Mouse (Mus musculus) common myeloid progenitor, adult 5-6 weeks (primary cell): ENCODE results near the gene Pdcd6ip. TPM values are rescaled to one million over a fixed set of nuclear protein-coding genes. Genes with fewer than 3 reads are reported as not detected.

Experiments
- ATAC-seq: replicated peaks from 2 replicates; pipeline ENCODE4 v1.8.0; 2016; ENCODE audit warnings: low read depth, mild to moderate bottlenecking, moderate TSS enrichment, inconsistent platforms; ENCODE audit not compliant: poor library complexity, severe bottlenecking
- total RNA-seq: library from RNA; stranded (forward); fragments of 200-1000, 187-1606 nt; gene quantifications from 2 replicates; pipeline ENCODE4 v1.2.3, GENCODE M21; 2017

The Pdcd6ip gene
- total RNA-seq, result 86.0 and 89.7 TPM in 2 replicates

DNA sequence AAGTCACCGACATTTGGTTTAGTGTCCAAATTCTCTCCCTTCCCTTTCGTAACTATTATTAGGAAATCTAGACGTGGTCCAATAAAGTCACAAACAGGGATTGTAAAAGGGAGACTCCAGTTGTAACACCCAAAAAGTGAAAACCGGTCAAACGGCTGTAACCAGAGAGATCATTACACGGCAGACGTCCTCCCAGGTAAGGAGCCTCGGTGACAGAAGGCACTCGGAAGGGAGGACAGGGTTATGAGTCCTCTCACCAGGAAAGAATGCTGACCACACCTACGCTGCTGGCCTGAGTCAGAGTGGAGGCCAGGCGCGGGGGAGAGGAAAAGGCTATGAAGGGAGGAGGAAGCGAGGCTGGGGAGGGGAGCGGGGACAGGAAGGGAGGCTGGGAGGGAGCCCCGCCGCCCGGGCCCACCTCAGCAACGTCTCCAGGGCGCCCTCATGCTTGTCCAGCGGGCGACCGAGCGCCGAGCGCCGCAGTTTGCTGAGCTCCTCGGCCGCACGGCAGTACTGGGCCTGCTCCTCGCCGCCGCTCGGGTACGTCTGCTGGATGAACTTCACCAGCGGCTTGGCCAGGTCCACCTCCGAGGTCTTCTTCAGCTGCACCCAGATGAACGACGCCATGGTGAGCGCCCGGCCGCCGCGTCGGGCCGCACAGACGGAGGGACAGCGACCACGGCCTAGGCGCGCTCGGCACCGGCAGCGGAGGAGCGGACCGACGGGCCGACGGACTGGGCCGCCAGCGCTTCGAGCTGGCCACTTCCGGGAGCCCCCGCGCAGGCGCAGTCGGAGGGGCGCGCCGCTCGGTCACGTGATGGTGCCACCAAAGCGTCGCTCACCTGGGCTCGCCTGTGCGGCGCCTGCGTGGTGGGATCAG, at the start of gene Pdcd6ip:
Pdcd6ip (minus strand) TSS at position 779 of the 880 bp plus-strand sequence.
- ATAC-seq, result peak; percentile 54

- ATAC-seq, result peak; percentile 72
Observed at GRCm38 (mm10) chr9:113755888-113756719, 48.0 kb upstream of the Pdcd6ip start.

GRCm38 (mm10) chr9:113749356-113749755, 41.3 kb upstream of the Pdcd6ip start:
- no peak for ATAC-seq

GRCm38 (mm10) chr9:113743291-113743690, 35.2 kb upstream of the Pdcd6ip start:
- ATAC-seq, result peak; percentile 26; the same call in 1 of the 2 replicates

DNA sequence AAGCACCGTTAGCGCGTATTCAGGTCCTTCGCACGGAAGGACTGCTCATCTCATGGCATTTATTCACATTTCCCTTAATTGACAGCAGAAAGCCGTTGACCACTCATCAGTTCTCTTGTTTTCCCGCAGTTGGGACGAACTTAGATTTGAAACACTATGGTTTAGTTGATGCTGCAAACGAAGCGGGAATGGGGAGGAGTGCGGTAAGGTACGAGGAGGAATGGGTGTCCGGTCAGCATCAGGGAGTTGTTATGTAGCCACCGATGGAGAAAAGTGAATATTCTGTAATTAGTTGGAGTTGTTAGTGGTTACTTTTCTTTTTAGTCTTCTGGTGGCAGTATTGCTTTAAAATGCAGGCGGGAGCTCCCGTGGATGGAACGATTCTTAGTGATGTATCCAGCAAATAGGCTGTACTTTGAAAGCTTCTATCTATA, 34.3 kb upstream of the Pdcd6ip start:
- 0 out of 2 replicates have a peak, but pooled peaks have one; percentile 26 for ATAC-seq

GRCm38 (mm10) chr9:113741637-113742137, 33.6 kb upstream of the Pdcd6ip start:
- ATAC-seq, result peak; percentile 23; the same call in 1 of the 2 replicates

DNA sequence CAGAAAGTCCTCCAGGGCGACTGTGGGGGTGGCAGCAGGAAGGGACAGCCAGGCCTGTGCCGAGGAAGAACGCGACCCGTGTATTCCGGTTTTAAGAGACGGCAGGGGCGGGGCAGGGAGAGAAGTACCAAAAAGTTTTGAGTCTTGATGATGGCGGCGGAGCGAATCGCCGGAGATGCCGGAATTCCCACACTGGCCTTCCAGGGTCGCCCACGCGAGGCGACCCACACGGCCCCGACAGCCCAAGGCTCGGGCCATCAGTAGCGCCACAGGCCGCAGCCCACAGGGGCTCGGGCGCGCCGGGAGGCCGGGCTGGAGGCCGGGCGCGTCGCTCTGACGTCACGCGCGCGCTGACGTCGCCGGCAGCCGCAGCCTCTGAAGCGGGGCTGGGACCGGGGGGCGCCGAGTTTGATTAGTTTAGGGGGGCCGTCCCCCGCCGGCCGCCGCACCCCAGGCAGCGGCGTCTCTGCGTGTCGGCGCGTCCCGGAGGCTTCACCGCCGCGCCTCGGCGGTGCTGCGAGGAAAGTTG, 33.1 kb upstream of the Pdcd6ip start, which contains the start of gene Clasp2:
Clasp2 (plus strand) TSS at position 366 of the 529 bp plus-strand sequence.
- peak; percentile 76 for ATAC-seq

- no peak for ATAC-seq
Observed at GRCm38 (mm10) chr9:113738941-113739340, 30.9 kb upstream of the Pdcd6ip start.

DNA sequence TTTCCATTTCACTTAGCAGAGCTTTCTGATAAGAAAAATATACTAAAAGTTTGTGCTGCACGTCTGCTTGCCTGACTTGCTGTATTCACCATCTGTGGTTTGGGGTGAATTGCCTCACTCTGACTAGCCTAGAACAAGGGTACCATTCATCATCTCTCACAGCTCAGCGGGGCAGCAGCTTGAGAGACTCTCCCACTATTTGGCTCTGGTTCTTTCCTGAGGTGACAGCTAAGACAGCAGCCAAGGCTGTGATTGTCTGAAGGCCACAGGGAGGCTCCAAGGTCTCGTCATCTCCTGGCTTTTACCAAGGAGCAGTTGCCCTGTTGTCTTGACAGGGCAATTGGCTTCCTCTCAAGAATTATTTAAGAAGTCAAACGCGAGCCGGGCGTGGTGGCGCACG, 30.0 kb upstream of the Pdcd6ip start:
- no peak for ATAC-seq

- ATAC-seq, result no peak
Observed at GRCm38 (mm10) chr9:113735920-113736319, 27.9 kb upstream of the Pdcd6ip start.

GRCm38 (mm10) chr9:113731540-113731939, 23.5 kb upstream of the Pdcd6ip start:
- no peak for ATAC-seq

- ATAC-seq, result peak; percentile 52
Observed at GRCm38 (mm10) chr9:113726991-113727680, 19.1 kb upstream of the Pdcd6ip start.

DNA sequence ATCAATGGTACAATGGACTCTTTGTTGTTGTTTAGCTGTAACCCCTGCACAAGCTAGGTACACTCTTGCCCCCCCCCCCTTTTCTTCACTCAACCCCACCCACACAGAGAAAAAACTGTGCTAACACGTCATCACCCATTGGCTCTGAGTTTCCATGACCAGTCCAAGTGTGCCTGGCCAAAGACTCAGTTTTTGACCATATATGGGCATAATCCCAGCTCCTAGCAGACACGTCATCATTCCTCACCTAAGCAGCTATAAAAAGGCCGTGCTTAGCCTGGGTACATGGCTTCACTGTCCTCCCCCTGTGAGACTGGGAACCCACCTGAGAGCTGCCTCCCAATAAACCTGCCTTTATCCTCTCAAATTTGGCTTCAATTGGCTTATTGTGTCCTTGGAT, 18.1 kb upstream of the Pdcd6ip start:
- no peak for ATAC-seq

DNA sequence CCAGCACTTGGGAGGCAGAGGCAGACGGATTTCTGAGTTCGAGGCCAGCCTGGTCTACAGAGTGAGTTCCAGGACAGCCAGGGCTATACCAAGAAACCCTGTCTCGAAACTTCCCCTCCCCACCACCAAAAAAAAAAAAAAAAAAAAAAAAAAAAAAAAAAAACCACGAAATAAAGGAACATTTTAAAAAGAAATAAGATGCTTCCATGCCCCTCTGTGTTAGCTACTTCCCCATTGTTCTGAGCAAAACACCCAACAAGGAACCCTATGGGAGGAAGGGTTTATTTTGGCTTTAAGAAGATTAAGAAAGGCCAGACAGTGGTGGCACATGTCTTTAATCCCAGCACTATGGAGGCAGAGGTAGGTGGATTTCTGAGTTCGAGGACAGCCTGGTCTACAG, 17.6 kb upstream of the Pdcd6ip start:
- peak; percentile 43 for ATAC-seq

- peak; percentile 61 for ATAC-seq
Observed at GRCm38 (mm10) chr9:113724646-113725045, 16.6 kb upstream of the Pdcd6ip start.

- peak; percentile 89 for ATAC-seq
Observed at GRCm38 (mm10) chr9:113719063-113719462, 11.0 kb upstream of the Pdcd6ip start.

GRCm38 (mm10) chr9:113710871-113711270, 2.8 kb upstream of the Pdcd6ip start:
- ATAC-seq, result no peak

GRCm38 (mm10) chr9:113708361-113709280, 562 bp upstream of the Pdcd6ip start:
- ATAC-seq, result peak; percentile 37

GRCm38 (mm10) chr9:113706841-113707240, 1.2 kb downstream of the Pdcd6ip start:
- ATAC-seq, result no peak
